Mouse (Mus musculus) liver, embryonic 13.5 days (tissue): ENCODE results near the gene Ndufv3. TPM values are rescaled to one million over a fixed set of nuclear protein-coding genes. Genes with fewer than 3 reads are reported as not detected.

Source experiments
- ATAC-seq: fragments of 200-750 bp; cut with Nextera tagmentation; 2 replicates; pipeline ENCODE4 v1.8.0; 2017; ENCODE audit warnings: low read depth, mild to moderate bottlenecking, moderate number of reproducible peaks, moderate library complexity
- DNase-seq: peaks from one replicate; pipeline ENCODE4 v3.0.0; 2022
- H3K27ac ChIP-seq: fragments of 300-500 bp; sonication (generic); 2 replicates; pipeline ENCODE4 v1.5.1; 2015; ENCODE audit warnings: moderate library complexity, mild to moderate bottlenecking, inconsistent platforms
- H3K27me3 ChIP-seq: fragments of 300-500 bp; sonication (generic); 2 replicates; pipeline ENCODE4 v1.6.1; 2015; ENCODE audit warnings: mild to moderate bottlenecking, inconsistent platforms
- H3K36me3 ChIP-seq: fragments of 300-500 bp; sonication (generic); 2 replicates; pipeline ENCODE4 v1.6.1; 2015; ENCODE audit warnings: mild to moderate bottlenecking, inconsistent platforms
- H3K4me1 ChIP-seq: fragments of 300-500 bp; sonication (generic); replicated peaks from 2 replicates; pipeline ENCODE4 v1.6.1; 2015; ENCODE audit warnings: inconsistent platforms
- H3K4me2 ChIP-seq: fragments of 300-500 bp; sonication (generic); 2 replicates; pipeline ENCODE4 v1.6.1; 2015; ENCODE audit warnings: inconsistent platforms, mild to moderate bottlenecking, moderate library complexity
- H3K4me3 ChIP-seq: fragments of 300-500 bp; sonication (generic); replicated peaks from 2 replicates; pipeline ENCODE4 v1.5.1; 2015; ENCODE audit warnings: mild to moderate bottlenecking, inconsistent platforms
- H3K9ac ChIP-seq: fragments of 300-500 bp; sonication (generic); 2 replicates; pipeline ENCODE4 v1.6.1; 2015; ENCODE audit warnings: mild to moderate bottlenecking, inconsistent platforms
- H3K9me3 ChIP-seq: fragments of 300-500 bp; sonication (generic); replicated peaks from 2 replicates; pipeline ENCODE4 v1.6.1; 2016; ENCODE audit warnings: inconsistent platforms
- WGBS: fragments of 180-500 bp; shearing (Covaris S2); methylation state at CpG from one replicate; pipeline ENCODE4 v1.1.7; 2015; ENCODE audit not compliant: insufficient replicate concordance; 5-methylcytosine and 5-hydroxymethylcytosine counted together
- microRNA-seq: library from miRNA; unstranded; fragments of <30 nt; microRNA quantifications from one replicate; pipeline ENCODE4, GENCODE M21; 2016
- polyA plus RNA-seq: library from polyadenylated mRNA; unstranded; fragments of >200 nt; fragmentation: Nextera tagmentation; extraction: Ambion mirVana; gene quantifications from 2 replicates; pipeline ENCODE4 v1.2.1, GENCODE M21; 2015

Gene Ndufv3
- polyA plus RNA-seq, 1 experiment from 2014 or later: 179 TPM

GRCm38 (mm10) chr17:31574662-31575061, 54.7 kb downstream of the Ndufv3 start:
- ATAC-seq: no peak

GRCm38 (mm10) chr17:31576394-31577175, 56.7 kb downstream of the Ndufv3 start:
- DNase-seq: no peak
- Histone ChIP-seq H3K4me2 (no peak overlapping the region), H3K27me3 (no peaks in the 10 kb centered on the region), H3K9ac (no peak overlapping the region), H3K36me3 (0 out of 2 replicates have a peak, but pooled peaks cover 4% of the 10 kb centered on the region), H3K4me1 (peaks cover 4% of the 10 kb centered on the region; the same call in 1 of the 2 replicates), H3K27ac (no peak overlapping the region), H3K9me3 (no peaks in the 10 kb centered on the region), H3K4me3 (no peak overlapping the region)
- 66% methylated on average over 10 of the region's 10 CpGs for WGBS
- no peak for ATAC-seq

More at GRCm38 (mm10) chr17:31574662-31575061, 54.7 kb downstream of the Ndufv3 start:
- DNase-seq: no peak
- no peak overlapping the region for H3K9ac ChIP-seq
- no peaks in the 10 kb centered on the region for H3K27me3 ChIP-seq
- no peak overlapping the region for H3K4me3 ChIP-seq
- 56% methylated on average over 7 of the region's 7 CpGs for WGBS
- H3K4me2 ChIP-seq: no peak overlapping the region
- H3K4me1 ChIP-seq: peaks cover 11% of the 10 kb centered on the region; the same call in 1 of the 2 replicates
- no peak overlapping the region for H3K27ac ChIP-seq
- 0 out of 2 replicates have a peak, but pooled peaks cover 4% of the 10 kb centered on the region for H3K36me3 ChIP-seq
- no peaks in the 10 kb centered on the region for H3K9me3 ChIP-seq

- Histone ChIP-seq H3K27ac (no peak overlapping the region), H3K4me3 (no peak overlapping the region), H3K36me3 (peaks cover 7% of the 10 kb centered on the region; the same call in 1 of the 2 replicates), H3K9ac (no peak overlapping the region), H3K27me3 (no peaks in the 10 kb centered on the region), H3K9me3 (no peaks in the 10 kb centered on the region), H3K4me2 (no peak overlapping the region), H3K4me1 (no peaks in the 10 kb centered on the region)
- ATAC-seq (no peak), DNase-seq (no peak)
- 67% methylated on average over 3 of the region's 3 CpGs for WGBS
Observed at GRCm38 (mm10) chr17:31580344-31580743, 60.4 kb downstream of the Ndufv3 start.

Small RNAs within 50 kb of the gene (microRNA-seq; reads per million reads assigned to microRNA genes)
- gene Gm24970: 1.2 reads per million

Other genes starting within 250 kb of the Ndufv3 start
- gene Rsph1, start 242.7 kb upstream of the Ndufv3 start, polyA plus RNA-seq: 0.19 and 0.20 TPM in 2 replicates
- 2.9 and 3.9 TPM in 2 replicates for gene Slc37a1, start 233.3 kb upstream of the Ndufv3 start, polyA plus RNA-seq
- gene Pde9a, start 133.9 kb upstream of the Ndufv3 start, polyA plus RNA-seq: 3.9 and 5.1 TPM in 2 replicates
- 36.9 and 39.4 TPM in 2 replicates for gene Wdr4, start 135 bp upstream of the Ndufv3 start, polyA plus RNA-seq
- 11.1 and 12.9 TPM in 2 replicates for gene Pknox1, start 44.6 kb downstream of the Ndufv3 start, polyA plus RNA-seq
- gene Cbs, start 117.1 kb downstream of the Ndufv3 start, polyA plus RNA-seq: 11.0 and 11.6 TPM in 2 replicates
- 223 and 239 TPM in 2 replicates for gene U2af1, start 138.8 kb downstream of the Ndufv3 start, polyA plus RNA-seq
- gene Cryaa, start 157.7 kb downstream of the Ndufv3 start, polyA plus RNA-seq: not detected in 2 replicates